Mouse (Mus musculus): ENCODE results near the gene Vmn1r149.
"Not testable (repeated sequence)": the region's sequence is repeated elsewhere in the genome, so short reads cannot be mapped to it uniquely, and the experiment has no call there.

Gene Vmn1r149

GRCm38 (mm10) chr7:22438129-22438528 is at the start of gene Vmn1r149:
Gene Vmn1r149 (minus strand): TSS chr7:22438229.
- not testable (repeated sequence) for DNase-seq (ENCODE audit: low read depth)

GRCm38 (mm10) chr7:22463975-22464374 is 25.9 kb upstream of the Vmn1r149 start, which contains the start of gene Gm10665:
Gene Gm10665 (minus strand): TSS chr7:22464075.
- not testable (repeated sequence) for DNase-seq (ENCODE audit: low read depth)

GRCm38 (mm10) chr7:22413283-22413682 is 24.7 kb downstream of the Vmn1r149 start, which contains the start of gene Vmn1r148:
Gene Vmn1r148 (plus strand): TSS chr7:22413583.
- not testable (repeated sequence) for DNase-seq (ENCODE audit: low read depth)
